Mouse (Mus musculus): ENCODE results near the gene Arl14ep.
A peak's percentile ranks its signal among the peaks of the same experiment; 100 is the strongest.

Arl14ep gene

GRCm38 (mm10) chr2:106973959-106974639 lies at the start of gene Arl14ep:
Arl14ep (minus strand) TSS chr2:106974424.
- peak; percentile 94 for DNase-seq (ENCODE audit: low read depth)

GRCm38 (mm10) chr2:107022713-107023112 lies 48.5 kb upstream of the Arl14ep start:
- DNase-seq (ENCODE audit: low read depth), result no peak

DNA sequence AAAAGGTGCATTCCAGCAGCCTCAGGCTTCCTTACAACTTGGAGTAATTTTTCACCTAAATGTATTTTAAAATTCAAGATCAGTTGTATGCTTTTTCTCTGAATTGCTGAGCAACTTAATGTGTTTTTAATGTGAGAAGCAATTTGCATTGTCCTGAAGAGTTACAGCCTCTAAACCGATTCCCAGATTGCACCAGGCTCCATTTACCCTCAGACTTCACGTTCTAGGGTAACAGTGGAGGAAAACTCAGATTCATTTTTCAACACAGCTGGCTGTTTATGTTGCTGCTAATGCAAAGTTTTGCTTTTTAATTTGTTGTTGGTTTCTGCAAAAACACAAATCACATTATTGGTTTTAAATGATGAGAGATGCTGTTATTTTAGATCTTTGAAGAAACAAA lies 45.1 kb upstream of the Arl14ep start:
- no peak for DNase-seq (ENCODE audit: low read depth)

GRCm38 (mm10) chr2:107013161-107013560 lies 38.9 kb upstream of the Arl14ep start:
- DNase-seq (ENCODE audit: low read depth), result no peak

GRCm38 (mm10) chr2:107012318-107012717 lies 38.1 kb upstream of the Arl14ep start:
- no peak for DNase-seq (ENCODE audit: low read depth)

DNA sequence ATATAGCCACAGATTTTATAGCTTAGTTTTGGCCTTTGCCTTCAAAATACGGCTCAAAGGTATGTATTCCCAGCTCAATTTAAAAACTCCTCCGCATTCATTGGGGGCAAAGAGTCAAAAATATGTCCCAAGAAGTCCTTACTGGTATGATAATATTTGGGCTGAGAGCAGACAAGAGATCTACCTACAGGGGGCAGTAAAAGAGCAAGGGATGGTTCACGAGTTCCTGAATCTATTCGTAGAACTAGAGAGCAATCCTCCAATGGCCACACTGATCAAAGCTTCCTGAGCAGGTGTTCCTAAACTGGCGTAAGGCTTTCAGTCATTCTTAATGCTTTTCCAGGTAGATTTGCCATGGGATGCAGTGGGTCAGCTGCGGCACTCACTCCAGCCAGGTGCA lies 35.9 kb upstream of the Arl14ep start:
- DNase-seq (ENCODE audit: low read depth), result no peak

DNA sequence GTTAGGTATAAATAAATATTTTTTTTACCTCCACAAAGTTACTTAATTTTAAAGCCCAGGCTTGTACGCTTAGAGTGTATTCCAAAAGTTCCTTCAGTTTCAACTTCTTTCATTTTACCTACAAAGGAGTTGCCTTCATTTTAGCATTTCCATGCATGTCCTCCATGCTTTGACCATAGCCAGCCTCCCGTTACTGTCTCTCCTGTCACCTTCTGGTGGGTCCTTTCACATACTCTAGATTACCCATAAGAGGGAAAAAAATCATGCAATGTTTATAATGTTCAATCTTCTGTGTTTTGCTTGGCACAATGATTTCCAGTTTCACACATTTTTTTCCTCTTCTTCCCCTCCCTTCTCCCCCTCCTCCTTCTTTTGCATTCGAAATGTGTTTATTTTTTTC lies 32.2 kb upstream of the Arl14ep start:
- no peak for DNase-seq (ENCODE audit: low read depth)

DNA sequence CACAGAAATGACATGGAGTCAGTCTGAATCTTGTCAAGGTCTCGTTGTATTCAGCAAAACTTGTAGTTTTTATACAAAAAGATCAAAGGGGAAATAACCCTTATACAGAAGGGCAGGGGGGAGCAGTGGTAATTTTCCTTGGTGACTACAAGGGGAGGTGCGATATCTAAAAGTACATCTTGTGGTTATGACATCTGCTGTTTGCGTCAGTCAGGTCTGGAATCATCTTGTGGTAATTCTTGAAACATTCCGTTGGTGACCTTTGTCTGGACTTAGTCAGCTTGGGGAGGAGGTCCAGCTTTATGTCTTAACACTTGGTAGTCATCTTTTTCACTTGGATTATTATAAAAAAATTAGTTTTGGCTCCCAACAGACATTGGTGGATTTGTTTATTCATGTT lies 31.7 kb upstream of the Arl14ep start:
- peak; percentile 63 for DNase-seq (ENCODE audit: low read depth)

- no peak for DNase-seq (ENCODE audit: low read depth)
Measured at GRCm38 (mm10) chr2:106991261-106991660, 17.0 kb upstream of the Arl14ep start.

DNA sequence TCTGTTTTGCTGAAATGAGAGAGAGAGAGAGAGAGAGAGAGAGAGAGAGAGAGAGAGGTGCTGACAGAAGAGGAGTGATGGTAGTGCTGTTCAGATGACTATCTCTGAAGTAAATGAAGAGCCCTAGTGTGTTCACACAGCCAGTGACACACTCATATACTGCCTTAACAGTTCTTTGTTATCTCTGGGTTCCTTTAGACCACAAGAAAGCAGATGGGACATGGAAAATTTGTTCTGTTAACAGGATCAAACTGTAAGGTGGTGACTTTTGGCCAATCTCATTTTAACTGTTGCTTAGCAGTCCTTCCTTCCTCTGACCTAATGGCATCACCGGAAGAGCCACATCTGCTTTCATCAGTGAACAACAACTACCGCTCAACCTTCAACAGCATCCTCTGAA lies 10.7 kb upstream of the Arl14ep start:
- DNase-seq (ENCODE audit: low read depth), result peak; percentile 31

GRCm38 (mm10) chr2:106982503-106982902 lies 8.3 kb upstream of the Arl14ep start:
- DNase-seq (ENCODE audit: low read depth), result no peak

DNA sequence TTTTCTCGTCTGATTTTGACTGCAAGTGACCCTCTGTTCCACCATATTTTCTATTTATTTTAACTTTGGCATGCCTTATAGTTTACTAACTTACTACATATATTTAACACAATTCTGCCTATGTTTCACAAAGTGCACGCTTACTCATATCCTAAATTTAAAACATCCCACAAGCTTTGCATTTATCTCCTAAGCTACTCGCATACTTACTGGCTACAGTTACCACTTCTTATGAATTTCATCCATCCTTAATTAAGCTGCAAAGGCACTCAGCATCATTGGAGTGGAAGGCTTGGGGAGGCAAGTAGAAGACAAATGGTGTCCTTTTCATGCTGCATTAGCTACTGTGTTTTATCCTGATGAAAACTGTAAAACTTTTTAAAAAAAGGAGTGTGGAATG lies 2.2 kb upstream of the Arl14ep start:
- no peak for DNase-seq (ENCODE audit: low read depth)

GRCm38 (mm10) chr2:106973332-106973958 lies 779 bp downstream of the Arl14ep start:
- DNase-seq (ENCODE audit: low read depth), result no peak

DNA sequence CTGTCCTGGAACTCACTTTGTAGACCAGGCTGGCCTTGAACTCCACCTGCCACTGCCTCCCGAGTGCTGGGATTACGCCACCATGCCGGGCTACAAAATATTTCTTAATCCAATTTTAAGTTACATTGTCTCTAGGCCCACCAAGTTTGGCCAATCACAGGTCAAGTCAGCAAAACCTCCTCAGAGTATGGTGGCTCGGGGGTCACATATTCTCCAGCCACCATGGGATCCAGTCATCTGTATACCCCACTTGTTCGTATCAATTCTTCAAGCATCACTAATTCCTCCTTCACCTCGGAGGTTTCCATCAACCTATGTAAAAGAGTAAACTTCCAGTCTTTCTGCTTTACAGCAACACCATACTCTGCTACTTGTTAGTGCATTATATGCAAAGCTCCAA lies 1.4 kb downstream of the Arl14ep start:
- peak; percentile 42 for DNase-seq (ENCODE audit: low read depth)

DNA sequence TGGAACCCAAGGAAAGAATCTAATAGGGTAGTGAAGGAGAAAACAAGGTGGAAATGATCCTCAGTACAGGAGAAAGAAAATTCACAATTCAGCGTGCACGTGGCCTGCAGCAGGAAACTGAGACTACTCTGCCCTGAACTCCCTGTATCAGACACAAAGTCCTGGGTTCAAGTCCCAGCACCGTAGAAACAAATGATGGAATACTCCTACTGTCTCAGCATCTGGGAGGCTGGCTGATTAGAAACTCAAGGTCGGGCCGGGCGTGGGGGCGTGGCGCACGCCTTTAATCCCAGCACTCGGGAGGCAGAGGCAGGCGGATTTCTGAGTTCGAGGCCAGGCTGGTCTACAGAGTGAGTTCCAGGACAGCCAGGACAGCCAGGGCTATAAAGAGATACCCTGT lies 3.3 kb downstream of the Arl14ep start:
- DNase-seq (ENCODE audit: low read depth), result no peak

GRCm38 (mm10) chr2:106968320-106968719 lies 5.9 kb downstream of the Arl14ep start:
- no peak for DNase-seq (ENCODE audit: low read depth)

DNA sequence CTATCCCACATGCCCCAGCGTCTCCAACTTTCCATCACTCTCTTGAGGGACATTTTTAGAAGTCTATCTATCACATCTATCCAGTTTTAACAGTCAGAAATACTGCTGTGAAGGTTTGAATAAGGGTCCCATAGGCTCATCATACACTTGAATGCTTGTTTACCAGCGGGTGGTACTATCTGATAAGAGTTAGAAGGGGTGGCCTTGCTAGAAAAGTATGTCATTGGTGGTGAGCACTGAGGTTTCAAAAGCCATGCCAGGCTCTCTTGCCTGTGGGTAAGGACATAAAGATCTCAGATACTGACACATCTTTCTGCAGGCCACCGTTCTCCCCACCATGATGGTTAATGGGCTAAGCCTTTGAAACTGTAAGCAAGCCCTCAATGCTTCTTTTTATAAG lies 10.7 kb downstream of the Arl14ep start:
- DNase-seq (ENCODE audit: low read depth), result no peak

- no peak for DNase-seq (ENCODE audit: low read depth)
Measured at GRCm38 (mm10) chr2:106961650-106962049, 12.6 kb downstream of the Arl14ep start.

DNA sequence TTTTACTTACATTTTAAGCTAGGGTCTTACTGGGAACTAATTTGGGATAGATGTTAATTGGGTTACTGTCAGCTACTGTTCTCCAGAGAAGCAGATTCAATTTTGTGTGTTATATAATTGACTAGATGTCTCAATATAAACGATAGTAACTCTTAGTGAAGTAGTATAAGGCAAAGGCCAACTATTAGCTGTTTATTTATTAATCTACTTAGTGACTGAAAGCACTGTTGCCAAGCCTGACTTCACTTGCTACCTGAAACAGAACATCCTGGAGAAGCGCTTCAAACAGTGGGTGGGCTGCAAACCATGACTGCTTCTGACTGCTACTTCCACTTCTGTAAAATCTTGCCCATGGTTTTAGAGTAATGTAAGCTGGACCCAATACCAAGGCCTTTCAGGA lies 13.2 kb downstream of the Arl14ep start:
- no peak for DNase-seq (ENCODE audit: low read depth)

- no peak for DNase-seq (ENCODE audit: low read depth)
Measured at GRCm38 (mm10) chr2:106960237-106960636, 14.0 kb downstream of the Arl14ep start.

DNA sequence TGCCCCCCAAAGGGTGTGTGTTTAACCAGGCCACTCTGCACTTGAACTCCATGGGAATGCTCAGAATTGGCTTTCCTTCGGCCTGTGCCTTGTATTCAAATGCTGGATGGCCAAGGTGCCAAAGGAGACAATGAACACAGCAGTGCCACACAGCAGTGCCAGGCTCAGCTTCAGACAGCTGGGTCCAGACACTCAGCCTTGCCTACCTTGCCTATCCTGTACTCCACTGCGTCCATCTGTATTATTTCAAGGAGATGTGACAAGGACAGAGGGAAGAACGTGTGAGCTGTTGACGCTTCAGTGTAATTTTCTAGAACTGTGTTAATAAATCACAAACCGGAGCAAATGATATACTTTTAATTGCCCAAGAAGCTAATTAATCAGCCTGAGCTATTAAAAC lies 14.8 kb downstream of the Arl14ep start:
- no peak for DNase-seq (ENCODE audit: low read depth)

- DNase-seq (ENCODE audit: low read depth), result no peak
Measured at GRCm38 (mm10) chr2:106958916-106959315, 15.3 kb downstream of the Arl14ep start.

GRCm38 (mm10) chr2:106956146-106956545 lies 18.1 kb downstream of the Arl14ep start:
- no peak for DNase-seq (ENCODE audit: low read depth)

DNA sequence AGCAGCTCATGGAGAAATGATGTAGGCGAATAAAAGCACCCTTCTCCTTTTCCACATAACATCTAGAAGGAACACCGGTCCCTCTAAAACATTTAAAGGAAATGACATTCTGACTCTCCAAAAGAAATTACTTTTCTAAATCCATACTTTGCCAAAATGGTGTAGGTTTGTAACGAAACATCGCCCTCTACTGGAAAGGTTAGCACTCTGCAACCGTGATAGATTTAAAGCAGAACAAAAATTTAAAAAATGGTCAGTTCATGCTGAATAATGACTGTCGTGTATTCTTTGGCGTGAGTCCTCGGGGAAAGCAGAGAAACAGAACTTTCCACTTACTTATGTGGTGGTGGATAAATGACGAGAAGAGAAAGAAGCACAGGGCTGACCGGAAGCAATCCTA lies 18.6 kb downstream of the Arl14ep start:
- DNase-seq (ENCODE audit: low read depth), result peak; percentile 54
